Mouse (Mus musculus): ENCODE results near the gene Slc25a3. TPM values are rescaled to one million over a fixed set of nuclear protein-coding genes. Genes with fewer than 3 reads are reported as not detected.

Slc25a3 gene
- 1,000 to 10,000 TPM; 1,091 to 1,914 TPM for total RNA-seq (2021)
- long read RNA-seq, experiment 1, transcript Slc25a3-203 (7 exons, 1,483 nt) = minor isoform, 58 of 2,148 reads
- long read RNA-seq, experiment 1, transcript Slc25a3-204 (5 exons, 891 nt) = minor isoform, 21 of 2,148 reads
- long read RNA-seq, experiment 1, transcript Slc25a3-206 (8 exons, 1,341 nt) = minor isoform, 14 of 2,148 reads
- long read RNA-seq, experiment 1, transcript Slc25a3-201 (8 exons, 1,612 nt) = major isoform, 1,180 of 2,148 reads
- long read RNA-seq, experiment 1, partial matches to known transcripts = 30 of 2,148 reads
- long read RNA-seq, experiment 1, other reads (novel, unspliced or antisense) = 845 of 2,148 reads
- long read RNA-seq, experiment 2, transcript Slc25a3-204 (5 exons, 891 nt) = minor isoform, 8 of 688 reads
- long read RNA-seq, experiment 2, transcript Slc25a3-203 (7 exons, 1,483 nt) = minor isoform, 82 of 688 reads
- long read RNA-seq, experiment 2, transcript Slc25a3-201 (8 exons, 1,612 nt) = major isoform, 507 of 688 reads
- long read RNA-seq, experiment 2, partial matches to known transcripts = 18 of 688 reads
- long read RNA-seq, experiment 2, other reads (novel, unspliced or antisense) = 69 of 688 reads

- peak; percentile 97 to 98 for DNase-seq
These were observed at the start of gene Slc25a3 for GRCm38 (mm10) chr10:91123828-91124822. Gene Slc25a3 (minus strand): TSS chr10:91124059.

- DNase-seq = no peak
These were observed 48.7 kb upstream of the Slc25a3 start for GRCm38 (mm10) chr10:91172329-91173100.

- peak; percentile 94 for DNase-seq
These were observed 47.8 kb upstream of the Slc25a3 start for GRCm38 (mm10) chr10:91171455-91172328.

- peak; percentile 42 to 60 for DNase-seq
These were observed 47.2 kb upstream of the Slc25a3 start for GRCm38 (mm10) chr10:91171041-91171440.

- peak; percentile 90 to 92 for DNase-seq
These were observed 46.5 kb upstream of the Slc25a3 start for GRCm38 (mm10) chr10:91170143-91170941.

- no peak for DNase-seq
These were observed 45.7 kb upstream of the Slc25a3 start for GRCm38 (mm10) chr10:91169414-91170065.

GRCm38 (mm10) chr10:91167352-91167751, 43.5 kb upstream of the Slc25a3 start:
- no peak for DNase-seq

GRCm38 (mm10) chr10:91166890-91167289, 43.0 kb upstream of the Slc25a3 start:
- peak; percentile 55 to 73 for DNase-seq

- no peak for DNase-seq
These were observed 42.0 kb upstream of the Slc25a3 start for GRCm38 (mm10) chr10:91165850-91166249.

- DNase-seq = no peak
These were observed 40.6 kb upstream of the Slc25a3 start for GRCm38 (mm10) chr10:91164491-91164890.

- no peak for DNase-seq
These were observed 38.8 kb upstream of the Slc25a3 start for GRCm38 (mm10) chr10:91162511-91163163.

GRCm38 (mm10) chr10:91162077-91162476, 38.2 kb upstream of the Slc25a3 start:
- DNase-seq = no peak

GRCm38 (mm10) chr10:91161006-91161405, 37.1 kb upstream of the Slc25a3 start:
- no peak for DNase-seq

- DNase-seq = peak; percentile 54 to 59
These were observed 34.6 kb upstream of the Slc25a3 start for GRCm38 (mm10) chr10:91158442-91158841.

- DNase-seq = no peak
These were observed 32.5 kb upstream of the Slc25a3 start for GRCm38 (mm10) chr10:91156338-91156737.

- no peak for DNase-seq
These were observed 30.1 kb upstream of the Slc25a3 start for GRCm38 (mm10) chr10:91153894-91154503.

GRCm38 (mm10) chr10:91145413-91145812, 21.6 kb upstream of the Slc25a3 start:
- no peak for DNase-seq

All from adrenal gland, postnatal 36 days (tissue).